Mouse (Mus musculus): ENCODE measurements around the gene Lima1.
A peak's percentile ranks its signal among the peaks of the same experiment; 100 is the strongest.
"Not testable (repeated sequence)": the region's sequence is repeated elsewhere in the genome, so short reads cannot be mapped to it uniquely, and the experiment has no call there.

Lima1 gene

GRCm38 (mm10) chr15:99875334-99875869 is at the start of gene Lima1:
Gene Lima1 (minus strand): TSS chr15:99875456.
- DNase-seq (ENCODE audit: low read depth, low spot score), result peak; percentile 92

- no peak for DNase-seq (ENCODE audit: low read depth, low spot score)
Observed at GRCm38 (mm10) chr15:99919601-99920158, 44.4 kb upstream of the Lima1 start.

GRCm38 (mm10) chr15:99917264-99917663 is 42.0 kb upstream of the Lima1 start:
- no peak for DNase-seq (ENCODE audit: low read depth, low spot score)

GRCm38 (mm10) chr15:99914613-99915012 is 39.4 kb upstream of the Lima1 start:
- no peak for DNase-seq (ENCODE audit: low read depth, low spot score)

GRCm38 (mm10) chr15:99911785-99912184 is 36.5 kb upstream of the Lima1 start:
- no peak for DNase-seq (ENCODE audit: low read depth, low spot score)

- DNase-seq (ENCODE audit: low read depth, low spot score), result peak; percentile 82
Observed at GRCm38 (mm10) chr15:99909339-99909996, 34.2 kb upstream of the Lima1 start.

- no peak for DNase-seq (ENCODE audit: low read depth, low spot score)
Observed at GRCm38 (mm10) chr15:99907514-99907913, 32.3 kb upstream of the Lima1 start.

GRCm38 (mm10) chr15:99907041-99907440 is 31.8 kb upstream of the Lima1 start:
- no peak for DNase-seq (ENCODE audit: low read depth, low spot score)

GRCm38 (mm10) chr15:99904841-99905240 is 29.6 kb upstream of the Lima1 start:
- no peak for DNase-seq (ENCODE audit: low read depth, low spot score)

- peak; percentile 61 for DNase-seq (ENCODE audit: low read depth, low spot score)
Observed at GRCm38 (mm10) chr15:99904333-99904732, 29.1 kb upstream of the Lima1 start.

- no peak for DNase-seq (ENCODE audit: low read depth, low spot score)
Observed at GRCm38 (mm10) chr15:99903227-99903626, 28.0 kb upstream of the Lima1 start.

- no peak for DNase-seq (ENCODE audit: low read depth, low spot score)
Observed at GRCm38 (mm10) chr15:99902786-99903185, 27.5 kb upstream of the Lima1 start.

- DNase-seq (ENCODE audit: low read depth, low spot score), result no peak
Observed at GRCm38 (mm10) chr15:99896621-99897020, 21.4 kb upstream of the Lima1 start.

GRCm38 (mm10) chr15:99891355-99891754 is 16.1 kb upstream of the Lima1 start:
- DNase-seq (ENCODE audit: low read depth, low spot score), result no peak

- DNase-seq (ENCODE audit: low read depth, low spot score), result peak; percentile 28
Observed at GRCm38 (mm10) chr15:99890412-99891236, 15.4 kb upstream of the Lima1 start.

GRCm38 (mm10) chr15:99889275-99889874 is 14.1 kb upstream of the Lima1 start:
- no peak for DNase-seq (ENCODE audit: low read depth, low spot score)

- DNase-seq (ENCODE audit: low read depth, low spot score), result not testable (repeated sequence)
Observed at GRCm38 (mm10) chr15:99887130-99887529, 11.9 kb upstream of the Lima1 start.

- DNase-seq (ENCODE audit: low read depth, low spot score), result no peak
Observed at GRCm38 (mm10) chr15:99884038-99884437, 8.8 kb upstream of the Lima1 start.

GRCm38 (mm10) chr15:99878541-99878940 is 3.3 kb upstream of the Lima1 start:
- no peak for DNase-seq (ENCODE audit: low read depth, low spot score)

GRCm38 (mm10) chr15:99874612-99875333 is 483 bp downstream of the Lima1 start:
- DNase-seq (ENCODE audit: low read depth, low spot score), result peak; percentile 69

GRCm38 (mm10) chr15:99872543-99872942 is 2.7 kb downstream of the Lima1 start:
- DNase-seq (ENCODE audit: low read depth, low spot score), result peak; percentile 90

Data from ES-CJ7 (cell line).